Mouse (Mus musculus) thymus, adult 2 months (tissue): Measurements from ENCODE around the gene Tarm1. TPM values are rescaled to one million over a fixed set of nuclear protein-coding genes. Genes with fewer than 3 reads are reported as not detected.

Experiments used
- DNase-seq: peaks from one replicate; pipeline ENCODE4 v3.0.0; 2021
- H3K27ac ChIP-seq: fragments of 200-500 bp; 2 replicates; pipeline ENCODE4 v1.5.1; 2012; ENCODE audit warnings: low read length, control low read depth; ENCODE audit not compliant: control insufficient read depth, insufficient read depth
- H3K27me3 ChIP-seq: fragments of 200-500 bp; 2 replicates; pipeline ENCODE4 v1.6.1; 2012; ENCODE audit warnings: mild to moderate bottlenecking, low read length, moderate library complexity, mixed read lengths; ENCODE audit not compliant: control insufficient read depth, insufficient read depth
- H3K36me3 ChIP-seq: fragments of 200-500 bp; 2 replicates; pipeline ENCODE4 v1.6.1; 2012; ENCODE audit warnings: mild to moderate bottlenecking, low read length, moderate library complexity; ENCODE audit not compliant: control insufficient read depth, insufficient read depth
- H3K4me1 ChIP-seq: fragments of 200-500 bp; replicated peaks from 2 replicates; pipeline ENCODE4 v1.6.1; 2012; ENCODE audit warnings: low read length; ENCODE audit not compliant: control insufficient read depth, insufficient read depth
- H3K4me3 ChIP-seq: fragments of 200-500 bp; 2 replicates; pipeline ENCODE4 v1.5.1; 2012; ENCODE audit warnings: mild to moderate bottlenecking, low read length, control low read depth, moderate library complexity; ENCODE audit not compliant: control insufficient read depth, insufficient read depth
- CTCF ChIP-seq: fragments of 200-500 bp; IDR thresholded peaks from 2 replicates; pipeline ENCODE4 v1.5.1; 2012; ENCODE audit warnings: mild to moderate bottlenecking, control low read depth, low read length, moderate library complexity, borderline replicate concordance; ENCODE audit not compliant: control insufficient read depth, poor library complexity, insufficient read depth; ENCODE audit errors: extremely low read depth
- POLR2A ChIP-seq: fragments of 200-500 bp; IDR thresholded peaks from 2 replicates; pipeline ENCODE4 v1.6.1; 2012; ENCODE audit warnings: mild to moderate bottlenecking, low read length, control low read depth, moderate library complexity; ENCODE audit not compliant: control insufficient read depth, poor library complexity, insufficient read depth; ENCODE audit errors: extremely low read depth
- WGBS: fragments of 180-500 bp; shearing (Covaris S2); methylation state at CpG from one replicate; pipeline ENCODE4 v1.1.7; 2018; 5-methylcytosine and 5-hydroxymethylcytosine counted together
- polyA plus RNA-seq: library from polyadenylated mRNA; depleted of rRNA; stranded (reverse); fragments of >200 nt; gene quantifications from 2 replicates; pipeline ENCODE4 v1.2.3, GENCODE M21; 2012

Tarm1 gene
- polyA plus RNA-seq, 1 experiment = 0.53 TPM

DNA sequence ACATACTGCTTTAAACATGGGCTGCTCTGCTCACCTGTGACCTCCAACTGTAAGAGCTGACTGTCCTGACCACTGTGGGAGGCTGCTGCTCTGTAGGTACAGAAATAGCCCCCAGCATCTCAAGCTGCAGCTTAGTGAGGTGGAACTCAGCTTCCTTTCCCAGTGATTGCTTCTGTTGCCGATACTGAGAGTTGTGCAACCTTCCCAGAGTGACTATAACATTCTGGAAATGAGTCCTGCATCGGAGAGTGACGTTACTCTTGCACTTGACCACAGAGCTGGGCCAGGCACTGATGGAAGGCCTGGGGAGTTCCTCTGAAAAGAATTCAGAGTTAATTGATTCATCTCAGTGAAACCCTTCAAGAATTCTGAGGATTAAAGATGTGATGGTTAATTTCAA lies 29.6 kb downstream of the Tarm1 start:
- H3K4me3 ChIP-seq = no peak overlapping the region
- WGBS = 91% methylated on average over 3 of the region's 3 CpGs
- TF ChIP-seq CTCF (no peak), POLR2A (no peak)

DNA sequence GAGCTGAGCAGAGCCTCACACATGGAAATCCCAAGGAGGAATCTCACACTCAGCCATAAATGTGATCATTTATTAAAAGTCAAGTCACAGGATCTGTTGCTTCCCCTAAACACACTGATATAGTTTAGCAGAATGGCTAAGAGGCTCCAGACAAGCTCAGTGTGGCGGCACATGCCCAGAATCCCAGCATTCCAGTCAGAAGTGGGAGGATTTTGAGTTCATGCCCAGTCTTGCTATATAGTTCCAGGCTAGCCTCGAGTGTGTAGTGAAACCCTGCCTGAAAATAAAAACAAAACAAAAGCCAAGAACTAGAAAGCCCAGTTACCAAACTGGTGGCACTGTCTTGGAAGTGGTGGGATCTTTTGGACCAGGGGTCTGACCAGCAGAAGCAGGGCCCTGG lies 33.8 kb downstream of the Tarm1 start:
- H3K36me3 ChIP-seq = no peaks in the 10 kb centered on the region
- no peaks in the 10 kb centered on the region for H3K4me1 ChIP-seq
- TF ChIP-seq CTCF (no peak), POLR2A (no peak)

More for the DNA sequence above, 29.6 kb downstream of the Tarm1 start:
- H3K27me3 ChIP-seq = no peaks in the 10 kb centered on the region
- H3K27ac ChIP-seq = no peak overlapping the region
- no peaks in the 10 kb centered on the region for H3K4me1 ChIP-seq
- no peaks in the 10 kb centered on the region for H3K36me3 ChIP-seq
- no peak for DNase-seq

DNA sequence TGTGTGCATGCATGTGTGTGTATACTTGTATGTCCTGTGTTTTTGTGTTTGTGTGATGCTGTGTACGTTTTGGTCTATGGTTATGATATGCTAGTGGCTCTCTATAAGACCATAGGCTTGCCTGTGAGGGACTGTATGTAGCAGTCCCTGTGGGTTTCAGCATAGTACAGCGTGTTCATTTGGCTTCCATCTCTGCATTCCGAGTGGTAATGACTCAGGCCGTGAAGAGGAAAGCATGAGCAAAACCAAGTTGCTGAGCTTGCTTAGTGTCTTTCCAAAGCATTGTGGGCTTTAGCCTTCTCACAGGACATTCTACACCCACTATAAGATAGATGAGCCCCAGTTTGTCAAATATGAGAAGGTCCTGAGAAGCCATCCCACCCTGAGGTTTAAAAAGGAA lies 39.1 kb downstream of the Tarm1 start:
- 86% methylated on average over 4 of the region's 4 CpGs for WGBS
- TF ChIP-seq CTCF (no peak), POLR2A (no peak)
- DNase-seq = no peak
- H3K4me3 ChIP-seq = no peak overlapping the region
- no peaks in the 10 kb centered on the region for H3K27me3 ChIP-seq
- H3K4me1 ChIP-seq = no peaks in the 10 kb centered on the region
- no peak overlapping the region for H3K27ac ChIP-seq
- H3K36me3 ChIP-seq = no peaks in the 10 kb centered on the region

More for the DNA sequence above, 33.8 kb downstream of the Tarm1 start:
- no peak for DNase-seq
- 84% methylated on average over 2 of the region's 2 CpGs for WGBS
- Histone ChIP-seq H3K27ac (no peak overlapping the region), H3K4me3 (no peak overlapping the region), H3K27me3 (no peaks in the 10 kb centered on the region)

DNA sequence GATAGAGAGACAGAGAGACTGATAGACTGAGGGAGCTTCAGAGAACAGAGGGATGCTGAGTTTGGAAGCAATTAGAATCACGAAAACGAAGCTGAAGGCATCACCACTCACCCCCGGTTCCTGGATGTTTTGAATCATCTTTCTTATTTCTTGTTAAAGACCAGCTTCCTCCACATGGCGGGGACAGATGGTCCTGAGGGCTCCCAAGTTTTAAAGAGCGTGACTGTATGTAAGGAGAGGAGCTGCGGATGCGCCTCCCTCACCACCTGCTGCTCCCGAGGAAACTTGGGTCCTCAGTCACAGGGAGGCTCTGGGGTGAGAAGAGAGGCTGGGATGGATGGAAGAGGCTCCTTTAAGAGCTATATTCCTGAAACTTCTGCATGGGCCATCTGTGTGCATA lies 42.2 kb downstream of the Tarm1 start:
- Histone ChIP-seq H3K4me1 (no peaks in the 10 kb centered on the region), H3K27me3 (no peaks in the 10 kb centered on the region), H3K36me3 (no peaks in the 10 kb centered on the region), H3K27ac (no peak overlapping the region), H3K4me3 (no peak overlapping the region)
- 90% methylated on average over 8 of the region's 8 CpGs for WGBS
- DNase-seq = no peak
- TF ChIP-seq POLR2A (no peak), CTCF (no peak)

DNA sequence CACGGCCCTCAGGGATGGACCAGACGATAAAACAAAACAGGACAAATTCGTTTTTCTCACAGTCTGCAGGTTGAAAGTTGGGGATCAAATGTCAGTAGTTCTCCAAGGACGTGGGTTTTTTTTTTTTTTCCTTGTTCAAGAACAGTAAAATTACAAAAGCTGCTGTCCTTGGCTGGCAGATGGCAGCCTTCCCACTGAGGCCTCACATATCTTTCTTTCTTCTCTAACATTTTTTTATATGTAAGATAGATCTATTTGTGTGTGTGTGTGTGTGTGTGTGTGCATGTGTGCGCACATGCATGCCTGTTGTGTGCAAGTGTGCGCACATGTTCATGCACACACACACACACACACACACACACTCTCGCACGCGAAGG lies 44.6 kb downstream of the Tarm1 start:
- TF ChIP-seq CTCF = no peak
- TF ChIP-seq POLR2A = no peak
- H3K4me3 ChIP-seq = no peak overlapping the region
- no peaks in the 10 kb centered on the region for H3K36me3 ChIP-seq
- 83% methylated on average over 9 of the region's 9 CpGs for WGBS
- DNase-seq = no peak
- no peaks in the 10 kb centered on the region for H3K27me3 ChIP-seq
- H3K27ac ChIP-seq = no peak overlapping the region
- H3K4me1 ChIP-seq = no peaks in the 10 kb centered on the region

DNA sequence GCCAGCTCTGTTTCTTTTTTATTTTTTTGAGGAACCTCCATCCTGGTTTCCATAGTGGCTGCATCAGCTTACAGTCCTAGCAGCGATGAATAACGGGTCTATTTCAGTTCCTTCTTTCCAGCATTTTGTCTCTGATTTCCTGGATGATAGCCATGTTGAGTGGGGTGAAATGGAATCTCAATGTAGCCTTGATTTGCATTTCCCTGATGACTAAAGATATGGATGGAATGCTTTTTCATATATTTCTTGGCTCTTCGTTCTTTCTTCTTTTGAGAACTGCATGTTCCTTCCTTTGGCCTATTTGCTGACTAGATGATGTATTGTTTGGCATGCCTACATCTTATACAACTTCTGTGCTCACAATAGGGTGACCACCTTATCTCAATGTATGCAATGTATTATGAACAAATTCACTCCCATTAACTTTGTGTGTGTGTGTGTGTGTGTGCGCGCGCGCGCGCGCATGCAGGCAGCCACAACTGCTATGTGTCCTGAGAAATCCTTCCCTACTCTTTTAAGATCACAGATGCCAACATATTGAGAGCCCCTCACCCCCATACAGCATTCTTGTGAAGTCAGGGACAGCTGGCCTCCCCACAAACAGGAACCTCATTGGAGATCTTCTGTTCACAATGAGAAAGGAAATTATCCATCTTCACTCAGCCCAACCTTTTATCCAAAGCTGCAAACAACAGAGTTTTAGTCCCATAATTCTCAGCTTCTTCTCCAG lies 45.1 kb downstream of the Tarm1 start:
- DNase-seq = no peak
- WGBS = 92% methylated on average over 10 of the region's 10 CpGs
- Histone ChIP-seq H3K4me1 (no peaks in the 10 kb centered on the region), H3K4me3 (no peak overlapping the region), H3K36me3 (no peaks in the 10 kb centered on the region), H3K27ac (no peak overlapping the region), H3K27me3 (no peaks in the 10 kb centered on the region)
- TF ChIP-seq CTCF (no peak), POLR2A (no peak)

DNA sequence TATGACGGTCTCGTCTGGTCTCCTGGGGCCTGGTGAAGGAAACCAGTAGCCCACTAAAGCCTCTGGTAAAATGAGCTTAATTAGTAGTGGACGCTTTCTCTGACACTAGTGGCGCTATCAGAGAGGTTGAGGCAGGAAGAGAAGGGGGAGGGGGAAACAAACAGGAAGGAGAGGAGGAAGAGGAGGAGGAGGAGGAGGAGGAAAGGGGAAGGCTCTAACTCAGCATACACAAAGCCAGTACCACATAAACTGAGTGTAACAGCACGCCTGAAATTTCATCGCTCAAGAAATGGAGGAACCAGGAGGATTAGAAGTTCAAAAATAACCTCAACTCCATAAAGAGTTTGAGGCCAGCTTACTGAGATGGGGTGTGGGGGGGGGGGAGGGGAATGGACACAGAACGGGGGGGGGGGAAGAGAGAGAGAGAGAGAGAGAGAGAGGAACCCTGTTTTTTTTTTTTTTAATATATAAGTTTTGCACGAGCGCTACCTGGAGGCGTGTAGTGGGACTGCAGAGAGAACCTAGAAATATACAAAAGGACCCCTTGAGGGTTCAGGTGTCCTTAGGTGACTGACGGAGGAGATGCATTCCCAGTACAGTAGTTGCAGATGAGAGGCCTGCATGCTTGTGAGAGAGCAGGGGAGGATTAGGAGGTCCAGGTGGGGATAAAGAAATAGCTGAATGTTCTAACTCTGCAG lies 48.8 kb downstream of the Tarm1 start:
- 71% methylated on average over 11 of the region's 11 CpGs for whole genome bisulfite sequencing
- Histone ChIP-seq H3K36me3 (no peaks in the 10 kb centered on the region), H3K4me1 (no peaks in the 10 kb centered on the region), H3K27ac (no peak overlapping the region), H3K4me3 (no peak overlapping the region), H3K27me3 (no peaks in the 10 kb centered on the region)
- no peak for TF ChIP-seq CTCF
- TF ChIP-seq POLR2A = no peak
- no peak for DNase-seq
